Mouse (Mus musculus) gastrocnemius, postnatal 4 days (tissue): Measurements from ENCODE around the gene Sowahc. TPM values are rescaled to one million over a fixed set of nuclear protein-coding genes. Genes with fewer than 3 reads are reported as not detected.

Experiments
- DNase-seq, 2 experiments: peaks; one replicate each; pipeline ENCODE4 v3.0.0; 2021 to 2022; ENCODE audit warnings: low spot score in 2 of 2, mixed read lengths in 2 of 2
- total RNA-seq, 2 experiments: library from RNA; stranded (reverse); gene quantifications; 2 replicates each; pipeline ENCODE4 v1.2.3; 2021

The Sowahc gene
- total RNA-seq, 2 experiments from 2014 or later: 5.5 to 5.9 TPM

GRCm38 (mm10) chr10:59252396-59252795 lies 30.6 kb downstream of the Sowahc start:
- no peak for DNase-seq

- DNase-seq: no peak
These were observed 31.9 kb downstream of the Sowahc start for GRCm38 (mm10) chr10:59253541-59254079.

- no peak for DNase-seq
These were observed 34.8 kb downstream of the Sowahc start for GRCm38 (mm10) chr10:59256533-59256932.

- DNase-seq: no peak
These were observed 37.8 kb downstream of the Sowahc start for GRCm38 (mm10) chr10:59259572-59259971.

GRCm38 (mm10) chr10:59261603-59262002 lies 39.9 kb downstream of the Sowahc start:
- DNase-seq: no peak

- DNase-seq: no peak
These were observed 40.3 kb downstream of the Sowahc start for GRCm38 (mm10) chr10:59262021-59262420.

GRCm38 (mm10) chr10:59262979-59263378 lies 41.2 kb downstream of the Sowahc start:
- no peak for DNase-seq

- DNase-seq: no peak
These were observed 43.3 kb downstream of the Sowahc start for GRCm38 (mm10) chr10:59265067-59265466.

GRCm38 (mm10) chr10:59265674-59266073 lies 43.9 kb downstream of the Sowahc start:
- DNase-seq: no peak

GRCm38 (mm10) chr10:59266097-59266496 lies 44.3 kb downstream of the Sowahc start:
- no peak for DNase-seq

GRCm38 (mm10) chr10:59267275-59267674 lies 45.5 kb downstream of the Sowahc start:
- no peak for DNase-seq

- no peak for DNase-seq
These were observed 46.4 kb downstream of the Sowahc start for GRCm38 (mm10) chr10:59268109-59268508.

GRCm38 (mm10) chr10:59268754-59269153 lies 47.0 kb downstream of the Sowahc start:
- no peak for DNase-seq

GRCm38 (mm10) chr10:59275745-59276144 lies 54.0 kb downstream of the Sowahc start:
- no peak for DNase-seq

Other genes with a start within 250 kb of the Sowahc start
- 10 to 100 TPM; 42.5 to 46.4 TPM for gene Sept10, start 106 bp upstream of the Sowahc start, total RNA-seq
- gene P4ha1, start 101.3 kb downstream of the Sowahc start, total RNA-seq: 10 to 100 TPM; 39.2 to 41.0 TPM
- gene Gm10273, start 173.7 kb downstream of the Sowahc start, total RNA-seq: 10 to 100 TPM; 66.6 to 73.1 TPM
- gene Pla2g12b, start 181.7 kb downstream of the Sowahc start, total RNA-seq: not detected
- under 1 TPM; 0.56 to 0.75 TPM for gene Oit3, start 219.8 kb downstream of the Sowahc start, total RNA-seq